Mouse (Mus musculus) cerebellum, postnatal 25 days (tissue): ENCODE results near the gene Dsp.
A peak's percentile ranks its signal among the peaks of the same experiment; 100 is the strongest.

Experiments
- DNase-seq, 2 experiments: peaks; one replicate each; pipeline ENCODE4 v3.0.0; 2021; ENCODE audit warnings: mixed read lengths in 2 of 2

Gene Dsp

GRCm38 (mm10) chr13:38151069-38151588 is at the start of gene Dsp:
Gene Dsp (plus strand): TSS chr13:38151294.
- DNase-seq, result peak; percentile 26 to 51

GRCm38 (mm10) chr13:38103406-38103805 is 47.7 kb upstream of the Dsp start:
- no peak for DNase-seq

- peak in 1 of 2 experiments; percentile 4 for DNase-seq
Observed at GRCm38 (mm10) chr13:38104501-38104900, 46.6 kb upstream of the Dsp start.

- no peak for DNase-seq
Observed at GRCm38 (mm10) chr13:38109081-38109480, 42.0 kb upstream of the Dsp start.

GRCm38 (mm10) chr13:38122321-38122720 is 28.8 kb upstream of the Dsp start:
- DNase-seq, result no peak

GRCm38 (mm10) chr13:38123666-38124065 is 27.4 kb upstream of the Dsp start:
- no peak for DNase-seq

GRCm38 (mm10) chr13:38127683-38128082 is 23.4 kb upstream of the Dsp start:
- no peak for DNase-seq

- no peak for DNase-seq
Observed at GRCm38 (mm10) chr13:38128246-38128645, 22.8 kb upstream of the Dsp start.

- no peak for DNase-seq
Observed at GRCm38 (mm10) chr13:38129492-38129891, 21.6 kb upstream of the Dsp start.

GRCm38 (mm10) chr13:38130116-38130515 is 21.0 kb upstream of the Dsp start:
- no peak for DNase-seq

GRCm38 (mm10) chr13:38133016-38133528 is 18.0 kb upstream of the Dsp start:
- no peak for DNase-seq

- DNase-seq, result no peak
Observed at GRCm38 (mm10) chr13:38140521-38140920, 10.6 kb upstream of the Dsp start.

- DNase-seq, result no peak
Observed at GRCm38 (mm10) chr13:38144962-38145713, 6.0 kb upstream of the Dsp start.

GRCm38 (mm10) chr13:38148348-38148747 is 2.7 kb upstream of the Dsp start:
- no peak for DNase-seq

GRCm38 (mm10) chr13:38151671-38152428 is 756 bp downstream of the Dsp start:
- DNase-seq, result peak; percentile 5 to 21

- DNase-seq, result peak in 1 of 2 experiments; percentile 6
Observed at GRCm38 (mm10) chr13:38152429-38153035, 1.4 kb downstream of the Dsp start.

GRCm38 (mm10) chr13:38155523-38155922 is 4.4 kb downstream of the Dsp start:
- DNase-seq, result no peak

- no peak for DNase-seq
Observed at GRCm38 (mm10) chr13:38157635-38158034, 6.5 kb downstream of the Dsp start.

- no peak for DNase-seq
Observed at GRCm38 (mm10) chr13:38162002-38162401, 10.9 kb downstream of the Dsp start.

GRCm38 (mm10) chr13:38162668-38163067 is 11.6 kb downstream of the Dsp start:
- peak in 1 of 2 experiments; percentile 37 for DNase-seq

GRCm38 (mm10) chr13:38164932-38165331 is 13.8 kb downstream of the Dsp start:
- DNase-seq, result peak; percentile 48 to 62

- DNase-seq, result no peak
Observed at GRCm38 (mm10) chr13:38167056-38167455, 16.0 kb downstream of the Dsp start.

- DNase-seq, result no peak
Observed at GRCm38 (mm10) chr13:38170707-38171144, 19.6 kb downstream of the Dsp start.
